Mouse (Mus musculus): ENCODE measurements around the gene Josd2. TPM values are rescaled to one million over a fixed set of nuclear protein-coding genes. Genes with fewer than 3 reads are reported as not detected.

Gene Josd2
- polyA plus RNA-seq, 1 experiment from 2014 or later, result 92.9 TPM

GRCm38 (mm10) chr7:44466888-44467311 lies 880 bp upstream of the Josd2 start:
- Histone ChIP-seq H3K27me3 (peaks cover 36% of the 10 kb centered on the region), H3K27ac (no peak overlapping the region), H3K4me3 (peak overlapping the region; percentile 66; the same call in 1 of the 2 replicates), H3K9me3 (no peaks in the 10 kb centered on the region), H3K36me3 (peaks cover 11% of the 10 kb centered on the region; the same call in 1 of the 2 replicates), H3K4me1 (peaks cover 31% of the 10 kb centered on the region), H3K4me2 (peak overlapping the region; percentile 66; the same call in 1 of the 2 replicates), H3K9ac (no peak overlapping the region)
- ATAC-seq (ENCODE audit: insufficient number of reproducible peaks, low FRiP score, low TSS enrichment, low read depth), result no peak
- 87% methylated on average over 16 of the region's 16 CpGs for WGBS

GRCm38 (mm10) chr7:44468644-44469285 lies 985 bp downstream of the Josd2 start:
- Histone ChIP-seq H3K4me3 (peak overlapping the region; percentile 66), H3K9ac (peak overlapping the region; percentile 78; the same call in 1 of the 2 replicates), H3K27me3 (peaks cover 17% of the 10 kb centered on the region), H3K36me3 (peaks cover 9% of the 10 kb centered on the region; the same call in 1 of the 2 replicates), H3K4me2 (peak overlapping the region; percentile 66), H3K4me1 (peaks cover 35% of the 10 kb centered on the region), H3K9me3 (no peaks in the 10 kb centered on the region), H3K27ac (peak overlapping the region; percentile 50)
- 76% methylated on average over 15 of the region's 15 CpGs for WGBS
- no peak for ATAC-seq (ENCODE audit: insufficient number of reproducible peaks, low FRiP score, low TSS enrichment, low read depth)

GRCm38 (mm10) chr7:44469677-44470675 lies 2.2 kb downstream of the Josd2 start:
- Histone ChIP-seq H3K27ac (no peak overlapping the region), H3K36me3 (peaks cover 9% of the 10 kb centered on the region; the same call in 1 of the 2 replicates), H3K9ac (no peak overlapping the region), H3K4me2 (no peak overlapping the region), H3K27me3 (peaks cover 15% of the 10 kb centered on the region), H3K4me3 (no peak overlapping the region), H3K4me1 (peaks cover 44% of the 10 kb centered on the region), H3K9me3 (no peaks in the 10 kb centered on the region)
- no peak for ATAC-seq (ENCODE audit: insufficient number of reproducible peaks, low FRiP score, low TSS enrichment, low read depth)
- 91% methylated on average over 16 of the region's 16 CpGs for WGBS

- H3K4me3 ChIP-seq, result no peak overlapping the region
- H3K4me1 ChIP-seq, result peaks cover 50% of the 10 kb centered on the region
- WGBS, result 85% methylated on average over 16 of the region's 16 CpGs
- no peak overlapping the region for H3K9ac ChIP-seq
- H3K4me2 ChIP-seq, result no peak overlapping the region
- H3K27me3 ChIP-seq, result peaks cover 19% of the 10 kb centered on the region
- ATAC-seq (ENCODE audit: insufficient number of reproducible peaks, low FRiP score, low TSS enrichment, low read depth), result no peak
- H3K36me3 ChIP-seq, result peaks cover 9% of the 10 kb centered on the region; the same call in 1 of the 2 replicates
- no peaks in the 10 kb centered on the region for H3K9me3 ChIP-seq
- peak overlapping the region; percentile 60 for H3K27ac ChIP-seq
These were observed 3.2 kb downstream of the Josd2 start for GRCm38 (mm10) chr7:44470696-44471612.

- Histone ChIP-seq H3K9me3 (no peaks in the 10 kb centered on the region), H3K36me3 (peaks cover 9% of the 10 kb centered on the region; the same call in 1 of the 2 replicates), H3K4me2 (no peak overlapping the region), H3K9ac (no peak overlapping the region), H3K27ac (peak overlapping the region; percentile 60; the same call in 1 of the 2 replicates), H3K4me3 (no peak overlapping the region), H3K27me3 (peaks cover 19% of the 10 kb centered on the region), H3K4me1 (peaks cover 50% of the 10 kb centered on the region)
- ATAC-seq (ENCODE audit: insufficient number of reproducible peaks, low FRiP score, low TSS enrichment, low read depth), result no peak
- whole genome bisulfite sequencing, result 37% methylated on average over 6 of the region's 6 CpGs
These were observed 4.2 kb downstream of the Josd2 start for GRCm38 (mm10) chr7:44471880-44472557.

GRCm38 (mm10) chr7:44472558-44472885 lies 4.7 kb downstream of the Josd2 start:
- Histone ChIP-seq H3K36me3 (peaks cover 9% of the 10 kb centered on the region; the same call in 1 of the 2 replicates), H3K4me2 (no peak overlapping the region), H3K4me3 (no peak overlapping the region), H3K9me3 (no peaks in the 10 kb centered on the region), H3K4me1 (peaks cover 45% of the 10 kb centered on the region), H3K27ac (0 out of 2 replicates have a peak overlapping the region, but pooled peaks have one; percentile 24), H3K9ac (no peak overlapping the region), H3K27me3 (peaks cover 19% of the 10 kb centered on the region)
- 12% methylated on average over 1 of the region's 1 CpGs for whole genome bisulfite sequencing
- ATAC-seq (ENCODE audit: insufficient number of reproducible peaks, low FRiP score, low TSS enrichment, low read depth), result peak; percentile 5; the same call in 1 of the 2 replicates

- no peak overlapping the region for H3K4me2 ChIP-seq
- peaks cover 19% of the 10 kb centered on the region for H3K27me3 ChIP-seq
- ATAC-seq (ENCODE audit: insufficient number of reproducible peaks, low FRiP score, low TSS enrichment, low read depth), result peak; percentile 52
- peaks cover 9% of the 10 kb centered on the region; the same call in 1 of the 2 replicates for H3K36me3 ChIP-seq
- H3K4me1 ChIP-seq, result peaks cover 43% of the 10 kb centered on the region
- no peaks in the 10 kb centered on the region for H3K9me3 ChIP-seq
- H3K9ac ChIP-seq, result no peak overlapping the region
- H3K27ac ChIP-seq, result peak overlapping the region; percentile 19; the same call in 1 of the 2 replicates
- WGBS, result 42% methylated on average over 9 of the region's 9 CpGs
- no peak overlapping the region for H3K4me3 ChIP-seq
These were observed 5.3 kb downstream of the Josd2 start for GRCm38 (mm10) chr7:44472961-44473646.

- Histone ChIP-seq H3K4me2 (no peak overlapping the region), H3K36me3 (peaks cover 9% of the 10 kb centered on the region; the same call in 1 of the 2 replicates), H3K4me3 (0 out of 2 replicates have a peak overlapping the region, but pooled peaks have one; percentile 5), H3K27ac (peak overlapping the region; percentile 24; the same call in 1 of the 2 replicates), H3K4me1 (peaks cover 33% of the 10 kb centered on the region), H3K27me3 (peaks cover 19% of the 10 kb centered on the region), H3K9ac (no peak overlapping the region), H3K9me3 (no peaks in the 10 kb centered on the region)
- WGBS, result 17% methylated on average over 4 of the region's 4 CpGs
- 0 out of 2 replicates have a peak, but pooled peaks have one; percentile 17 for ATAC-seq (ENCODE audit: insufficient number of reproducible peaks, low FRiP score, low TSS enrichment, low read depth)
These were observed 6.6 kb downstream of the Josd2 start for GRCm38 (mm10) chr7:44474419-44474818.

- no peak for ATAC-seq (ENCODE audit: insufficient number of reproducible peaks, low FRiP score, low TSS enrichment, low read depth)
- Histone ChIP-seq H3K9ac (no peak overlapping the region), H3K4me3 (no peak overlapping the region), H3K9me3 (no peaks in the 10 kb centered on the region), H3K4me1 (peaks cover 33% of the 10 kb centered on the region), H3K27me3 (peaks cover 19% of the 10 kb centered on the region), H3K27ac (no peak overlapping the region), H3K4me2 (no peak overlapping the region), H3K36me3 (peaks cover 3% of the 10 kb centered on the region; the same call in 1 of the 2 replicates)
- WGBS, result 33% methylated on average over 5 of the region's 5 CpGs
These were observed 7.3 kb downstream of the Josd2 start for GRCm38 (mm10) chr7:44475046-44475614.

All from limb, embryonic 15.5 days (tissue).